Mouse (Mus musculus) B cell, adult 2 months (primary cell): ENCODE data around the gene 4930524N10Rik.

Experiments used
- DNase-seq, 2 experiments: peaks; one replicate each; pipeline ENCODE4 v3.0.0; 2022

The 4930524N10Rik gene

GRCm38 (mm10) chrX:154343292-154343691 lies at the start of gene 4930524N10Rik:
Gene 4930524N10Rik, minus strand, starts transcription at chrX:154343392.
- no peak for DNase-seq

GRCm38 (mm10) chrX:154350042-154350441 lies 6.8 kb upstream of the 4930524N10Rik start:
- DNase-seq = no peak

GRCm38 (mm10) chrX:154349302-154350041 lies 6.3 kb upstream of the 4930524N10Rik start:
- DNase-seq = no peak

- DNase-seq = no peak
Measured at GRCm38 (mm10) chrX:154347933-154348332, 4.7 kb upstream of the 4930524N10Rik start.
